Mouse (Mus musculus) layer of hippocampus, adult 9-11 months (tissue): ENCODE results near the gene Vamp1.
A peak's percentile ranks its signal among the peaks of the same experiment; 100 is the strongest.

Source experiments
- DNase-seq: peaks from one replicate; pipeline ENCODE4 v3.0.0; 2022

Gene Vamp1

DNA sequence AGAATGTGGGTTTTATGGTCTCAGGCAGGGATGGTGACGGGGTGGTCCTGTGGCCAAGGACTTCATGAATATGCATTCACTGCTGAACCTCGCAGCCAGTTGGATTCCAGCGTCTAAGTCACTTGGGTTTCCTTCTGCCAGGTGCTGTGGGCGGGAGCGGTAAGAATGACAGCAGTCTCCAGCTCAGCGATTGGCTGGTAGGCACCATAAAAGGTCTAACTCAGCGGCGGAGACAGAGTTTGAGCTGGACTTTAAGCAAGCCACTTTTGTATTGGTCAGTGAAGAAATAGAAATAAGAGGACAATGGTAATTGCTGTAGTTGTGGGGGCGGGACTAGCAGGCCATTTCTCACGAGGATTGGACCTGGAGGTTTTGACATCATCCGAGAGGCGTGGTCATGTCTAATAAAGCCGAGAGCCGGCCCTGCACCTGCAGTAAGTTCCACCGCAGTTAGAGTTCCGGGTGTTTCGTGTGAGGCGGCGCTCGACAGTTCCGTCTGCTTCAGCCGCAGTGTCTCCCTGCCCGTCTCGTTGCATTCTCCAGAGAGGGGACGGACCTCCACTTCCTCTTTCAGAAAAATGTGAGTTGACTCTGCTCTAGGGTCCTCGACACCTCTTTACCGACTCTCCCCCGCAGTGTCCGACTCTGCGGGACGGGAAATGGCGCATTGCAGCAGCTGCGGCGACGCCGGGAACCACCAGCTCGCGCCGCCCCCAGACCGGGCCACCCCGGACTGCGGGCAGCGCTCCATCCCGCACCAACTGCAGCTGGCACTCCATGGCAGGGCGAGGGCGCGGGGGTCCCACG lies at the start of gene Vamp1:
TSS of gene Vamp1 (plus strand) at position 404 of the 807 bp plus-strand sequence.
- DNase-seq, result peak; percentile 98

DNA sequence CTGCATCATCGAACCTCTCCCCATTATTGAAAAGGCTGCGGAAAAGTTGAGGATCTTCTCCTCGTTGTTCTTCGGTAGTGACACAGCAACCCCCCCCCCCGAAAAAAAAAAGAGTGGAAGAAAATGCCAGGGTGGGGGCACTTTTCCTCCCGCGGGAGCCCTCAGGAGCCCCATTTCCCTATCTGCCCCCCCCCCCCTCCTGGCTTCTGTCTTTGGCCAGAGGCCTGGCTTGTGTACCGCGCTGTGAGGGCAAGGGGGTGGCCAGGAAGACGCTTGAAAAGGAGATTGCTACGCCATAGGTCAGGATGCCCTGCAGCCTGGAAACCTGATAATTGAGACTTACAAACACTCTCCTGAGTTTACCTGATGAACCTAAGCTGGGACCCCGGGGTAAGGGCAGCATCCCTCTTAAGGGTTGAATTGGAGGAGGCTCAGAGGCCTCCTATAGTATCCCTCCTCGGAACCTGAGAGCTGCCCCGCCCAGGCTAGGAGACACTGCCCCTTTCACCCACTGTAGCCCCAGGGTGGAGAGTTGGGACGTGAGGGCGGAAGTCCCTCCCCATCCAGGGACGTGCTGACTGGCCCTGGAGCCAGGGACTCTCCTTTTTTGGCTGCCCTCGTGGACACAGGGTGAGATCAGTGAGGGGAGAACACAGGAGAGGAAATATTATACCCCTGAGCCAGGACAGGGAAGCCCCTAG lies 49.1 kb upstream of the Vamp1 start, which contains the start of gene Gapdh:
TSS of gene Gapdh (minus strand) at position 417 of the 701 bp plus-strand sequence.
- DNase-seq, result no peak

DNA sequence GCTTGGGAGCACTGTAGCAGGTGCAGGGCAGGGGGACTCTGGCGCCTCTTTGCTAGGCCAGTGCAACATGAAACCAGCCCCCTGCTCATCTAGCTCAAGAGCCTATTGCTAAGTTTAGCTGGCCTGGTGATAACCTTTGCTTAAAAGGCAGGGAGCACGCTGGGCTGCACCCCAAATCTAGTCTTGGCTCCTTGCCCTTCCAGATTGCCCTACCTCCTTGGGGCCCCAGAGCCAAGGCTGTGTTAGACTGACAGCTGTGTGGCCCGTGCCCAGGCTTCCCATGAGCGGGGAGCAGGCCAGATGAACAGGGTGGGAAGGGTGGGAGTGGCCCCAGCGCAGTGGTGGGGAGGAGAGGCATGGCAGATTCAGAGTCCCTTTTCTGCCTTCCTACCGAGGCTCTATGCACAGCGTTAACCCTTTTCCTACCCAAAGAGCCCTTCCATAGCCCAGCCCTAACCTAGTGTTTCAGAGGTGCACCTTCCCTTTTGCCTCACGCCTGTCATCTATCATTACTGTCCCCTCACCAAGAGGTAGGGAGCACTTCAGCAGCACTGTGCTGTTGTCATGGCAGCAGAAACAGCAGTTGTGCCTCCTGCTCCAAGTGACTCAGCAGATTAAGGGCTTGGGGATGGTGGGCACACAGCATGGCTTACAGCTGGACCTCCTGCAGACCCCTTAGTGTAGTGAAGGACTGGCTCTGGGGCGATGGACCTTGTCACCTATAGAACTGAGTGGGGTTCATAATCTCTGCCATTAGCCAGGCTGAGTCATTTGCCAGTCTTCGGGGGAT lies 48.3 kb upstream of the Vamp1 start:
- no peak for DNase-seq

DNA sequence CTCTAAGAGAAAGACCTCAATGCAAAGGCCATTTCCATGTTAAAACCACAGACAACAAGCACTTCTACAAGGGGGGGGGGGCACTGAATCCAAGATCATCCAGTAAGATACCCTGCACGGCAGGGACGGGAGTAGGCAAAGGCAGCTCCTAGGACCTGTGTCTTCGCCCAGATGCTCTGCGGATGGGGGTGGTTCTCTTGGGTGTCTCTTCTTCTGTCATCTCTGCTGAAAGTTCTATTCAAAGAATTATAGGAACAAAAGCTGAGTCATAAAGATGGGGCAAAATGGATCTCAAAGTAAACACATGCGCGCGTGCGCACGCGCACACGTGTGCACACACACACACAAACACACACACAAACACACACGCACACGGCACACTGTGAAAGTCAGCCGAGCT lies 47.3 kb upstream of the Vamp1 start:
- no peak for DNase-seq

DNA sequence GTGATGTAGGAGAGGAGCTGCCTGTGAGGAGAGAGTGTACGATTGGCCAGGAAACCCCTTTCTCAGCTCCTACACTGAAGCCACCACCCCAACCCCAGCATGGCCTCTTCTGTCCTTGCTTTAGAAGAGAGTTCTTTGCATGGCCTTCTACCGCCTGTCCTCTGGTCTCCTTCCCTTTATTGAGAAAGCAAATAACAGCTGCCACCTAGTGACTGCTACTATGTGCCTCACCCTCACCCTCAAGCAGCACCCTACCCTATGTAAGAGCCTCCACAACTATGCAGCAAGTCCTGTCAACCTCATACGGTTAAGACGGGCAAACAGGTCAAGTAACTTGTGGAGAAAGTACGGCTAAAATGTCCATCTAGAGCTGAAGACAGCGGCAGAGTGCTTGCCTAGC lies 45.2 kb upstream of the Vamp1 start:
- DNase-seq, result no peak

DNA sequence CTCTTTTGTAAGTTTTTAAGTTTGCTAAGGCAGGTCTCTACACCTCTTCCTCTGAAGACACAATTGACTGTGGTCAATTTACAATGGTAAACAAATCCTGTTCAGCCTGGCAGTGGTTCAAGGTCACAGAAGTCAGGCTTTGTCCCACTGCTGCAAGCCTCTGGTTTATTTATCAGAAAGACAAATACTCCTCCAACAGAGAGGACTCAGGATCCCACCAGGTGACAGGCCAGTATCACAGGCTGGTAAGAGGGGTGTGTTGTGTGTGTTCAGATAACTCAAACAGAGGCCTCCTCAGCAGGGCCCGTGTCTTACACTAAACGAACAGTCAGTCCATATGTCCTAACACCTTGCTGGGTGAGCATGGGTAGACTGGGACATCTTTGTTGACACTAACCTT lies 42.9 kb upstream of the Vamp1 start:
- no peak for DNase-seq

DNA sequence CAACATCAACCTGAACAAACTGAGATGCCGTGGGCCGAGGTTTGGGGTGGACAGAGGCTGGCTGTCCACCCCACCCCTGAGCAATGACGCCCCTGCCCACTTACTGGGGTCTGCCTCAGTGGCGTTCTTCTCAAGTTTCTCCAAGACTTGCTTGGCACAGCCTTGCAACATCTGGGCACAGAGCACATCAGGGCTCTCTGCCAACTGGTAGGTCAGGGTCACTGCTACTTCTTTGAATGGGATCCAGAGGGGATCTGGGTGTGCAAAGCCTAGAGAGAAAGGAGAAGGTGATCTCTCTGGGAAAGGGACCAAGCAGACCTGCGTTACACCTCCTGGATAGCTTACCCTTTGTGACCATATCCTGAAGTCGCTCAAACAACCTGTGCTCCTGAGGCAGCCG lies 42.1 kb upstream of the Vamp1 start:
- DNase-seq, result no peak

DNA sequence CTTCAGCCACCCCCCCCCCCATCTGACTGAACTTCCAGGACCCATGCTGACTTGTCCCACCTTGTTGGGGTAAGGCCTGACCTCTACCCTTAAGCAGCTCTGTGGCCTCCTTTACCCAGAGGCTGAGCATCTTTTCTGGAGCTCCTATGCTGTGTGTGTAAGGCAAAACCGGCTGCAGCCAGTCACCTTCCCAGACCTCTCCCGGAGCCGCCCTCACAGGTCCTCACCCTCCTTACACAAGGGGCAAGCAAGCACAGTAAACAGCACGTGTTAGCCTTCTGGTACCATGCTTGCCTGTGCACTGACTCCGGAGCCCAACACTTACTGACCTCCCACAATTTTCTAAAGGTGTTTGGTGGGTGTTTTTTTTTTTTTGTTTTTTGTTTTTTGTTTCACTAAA lies 39.9 kb upstream of the Vamp1 start:
- no peak for DNase-seq

DNA sequence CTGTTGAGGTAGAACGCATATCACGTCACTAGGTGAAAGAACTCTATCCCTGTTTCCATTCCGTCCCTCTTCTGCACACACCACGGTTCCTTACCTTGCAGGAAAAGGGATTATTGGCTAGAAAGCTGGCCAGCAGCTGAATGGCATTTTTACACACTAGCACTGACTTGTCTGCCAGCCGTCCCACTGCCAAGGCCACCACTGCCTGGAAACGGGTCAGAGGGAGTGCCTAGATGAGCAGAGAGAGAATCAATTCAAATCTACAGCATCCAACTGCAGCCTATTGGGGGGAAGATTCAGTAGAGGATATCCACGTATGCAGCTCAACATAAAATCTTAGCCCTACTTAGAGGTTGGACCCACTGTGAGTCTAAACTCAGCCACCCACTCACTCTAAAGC lies 35.8 kb upstream of the Vamp1 start:
- no peak for DNase-seq

DNA sequence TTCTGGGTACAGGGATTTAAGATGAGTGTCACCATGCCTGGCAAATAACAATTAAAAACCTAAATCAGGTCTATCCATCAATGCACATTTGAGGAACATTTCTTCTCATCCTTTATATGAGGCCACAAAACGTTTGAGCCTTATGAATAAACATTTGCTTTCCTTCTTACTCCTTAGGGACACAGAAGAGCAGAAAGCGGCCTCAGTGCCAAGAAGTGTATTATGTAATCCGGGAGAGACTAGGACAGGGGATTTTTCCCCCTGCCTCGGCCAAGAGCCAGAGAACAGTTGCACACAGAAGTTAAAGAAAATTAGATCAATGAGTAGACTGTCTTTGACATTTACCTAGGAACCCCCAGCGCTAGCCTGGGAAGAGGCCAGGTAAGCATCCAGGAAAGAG lies 33.2 kb upstream of the Vamp1 start:
- DNase-seq, result no peak

DNA sequence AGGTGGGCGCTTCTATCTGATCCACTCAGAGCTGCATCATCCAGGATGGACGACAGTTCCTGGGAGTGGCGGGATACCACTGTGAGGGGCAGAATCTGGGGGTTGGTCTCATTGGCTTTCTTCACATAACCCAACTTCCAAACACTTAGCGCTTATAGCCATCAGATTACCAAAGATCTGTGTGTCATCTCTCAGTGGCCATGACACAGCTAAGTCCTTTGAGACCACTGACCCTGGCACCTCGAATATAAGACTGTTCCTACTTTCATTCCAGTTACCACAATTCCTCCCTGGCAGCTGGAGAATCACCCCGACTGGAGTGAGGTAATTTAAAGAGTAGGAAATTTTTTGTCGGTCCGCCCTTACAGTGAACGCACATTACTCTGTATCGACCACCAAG lies 29.1 kb upstream of the Vamp1 start:
- DNase-seq, result no peak

DNA sequence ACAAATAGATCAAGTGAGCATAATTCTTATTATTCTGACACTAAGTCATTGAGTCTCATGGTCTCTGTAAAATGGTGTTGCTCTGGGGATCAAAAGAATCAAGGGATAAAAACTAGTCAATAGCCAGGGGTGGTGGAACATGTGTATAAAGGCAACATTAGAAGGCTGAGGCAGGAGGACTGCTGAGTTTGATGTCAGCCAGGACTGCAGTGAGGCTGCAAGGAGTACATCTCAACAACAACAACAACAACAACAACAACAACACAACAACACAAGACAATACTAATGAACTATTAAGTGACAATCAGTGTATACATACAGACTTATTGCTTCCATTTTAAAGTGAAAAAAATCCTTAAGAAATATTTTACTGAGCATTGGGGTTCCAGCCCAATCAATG lies 24.5 kb upstream of the Vamp1 start:
- no peak for DNase-seq

DNA sequence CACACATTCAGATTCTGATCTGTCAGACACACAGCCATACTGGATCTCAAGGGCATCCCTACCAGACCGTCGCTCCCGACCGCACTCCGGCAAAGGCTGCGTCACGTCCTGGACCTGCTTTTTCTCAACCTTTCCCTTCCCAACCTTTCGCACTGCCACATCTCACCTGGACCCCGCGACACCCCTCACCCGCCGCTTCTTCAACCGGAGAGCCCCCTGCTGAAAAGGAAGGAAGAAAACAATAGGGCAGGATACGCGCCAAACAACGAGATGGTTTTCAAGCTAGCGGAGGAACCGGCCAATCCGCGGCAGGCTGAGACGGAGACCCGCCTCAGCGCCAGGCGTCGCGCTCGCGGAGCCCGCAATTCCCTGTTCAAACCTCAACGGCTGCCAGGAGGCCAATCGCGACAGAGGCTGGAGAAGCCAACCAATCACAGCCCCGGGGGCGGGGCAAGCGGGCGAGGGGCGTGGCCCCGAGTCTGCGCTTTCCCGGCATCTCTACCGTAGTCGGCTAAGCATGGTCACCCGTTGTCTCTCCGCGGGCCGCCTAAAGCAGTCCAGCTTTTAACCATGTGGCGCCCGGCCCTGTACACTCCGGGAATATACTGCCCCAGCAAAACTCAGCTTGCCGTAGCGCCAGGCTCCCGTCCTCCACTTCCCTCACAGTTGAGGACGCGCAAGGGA lies 23.9 kb upstream of the Vamp1 start, which contains the start of the genes Ncapd2 and Mrpl51:
TSS of gene Ncapd2 (minus strand) at position 370 of the 684 bp plus-strand sequence.
TSS of gene Mrpl51 (plus strand) at position 470 of the 684 bp plus-strand sequence.
- peak; percentile 97 for DNase-seq

DNA sequence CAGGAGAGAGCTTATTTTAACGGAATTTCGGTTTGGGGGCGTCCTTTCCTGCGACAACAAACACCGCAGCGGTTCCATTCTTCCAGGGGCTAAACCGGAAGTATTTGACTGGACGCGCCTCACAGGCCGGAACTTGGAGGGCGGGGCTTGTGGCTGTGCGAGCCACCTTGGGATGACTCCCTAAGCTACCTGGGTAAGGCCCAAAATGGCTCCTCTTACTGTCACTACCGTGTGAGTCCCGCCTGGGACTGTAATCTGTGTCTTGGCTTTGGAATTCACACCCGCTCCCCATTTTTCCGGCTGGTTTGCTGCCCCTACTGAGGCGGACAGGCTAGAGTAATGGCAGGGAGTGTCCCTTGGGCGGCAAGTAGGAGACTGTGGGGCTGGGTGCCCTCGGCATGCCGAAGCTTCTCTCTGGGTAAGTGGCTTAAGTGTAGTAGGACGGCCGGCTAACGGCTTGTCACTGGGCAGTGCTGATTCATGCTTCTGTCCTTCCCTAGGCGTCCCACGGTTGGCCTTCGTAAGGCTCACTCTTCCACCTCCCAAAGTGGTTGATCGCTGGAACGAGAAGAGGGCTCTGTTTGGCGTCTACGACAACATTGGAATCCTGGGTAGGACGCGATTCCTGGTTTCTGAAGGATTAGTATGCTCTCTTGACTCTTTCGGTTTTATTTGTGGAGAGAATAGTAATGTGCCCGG lies 23.2 kb upstream of the Vamp1 start:
- DNase-seq, result peak; percentile 93

DNA sequence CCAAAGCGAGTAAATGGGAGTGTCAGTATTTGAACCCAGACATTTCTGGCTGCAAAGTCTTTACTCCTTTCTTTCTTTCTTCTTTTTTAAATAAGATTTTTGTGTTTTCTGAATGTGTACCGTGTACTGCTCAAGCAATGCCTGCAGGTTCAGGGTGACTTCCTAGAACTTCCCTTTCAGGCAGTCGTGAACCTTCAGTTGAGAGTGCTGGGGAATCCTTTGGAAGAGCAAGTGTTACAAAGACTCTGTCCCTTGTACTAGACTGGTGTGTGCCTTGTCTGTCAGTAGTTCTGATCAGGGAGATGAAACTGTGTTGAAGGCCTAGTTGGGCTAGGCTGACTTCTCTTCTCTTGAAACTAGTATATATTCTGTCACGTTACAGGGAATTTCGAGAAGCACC lies 22.5 kb upstream of the Vamp1 start:
- no peak for DNase-seq

DNA sequence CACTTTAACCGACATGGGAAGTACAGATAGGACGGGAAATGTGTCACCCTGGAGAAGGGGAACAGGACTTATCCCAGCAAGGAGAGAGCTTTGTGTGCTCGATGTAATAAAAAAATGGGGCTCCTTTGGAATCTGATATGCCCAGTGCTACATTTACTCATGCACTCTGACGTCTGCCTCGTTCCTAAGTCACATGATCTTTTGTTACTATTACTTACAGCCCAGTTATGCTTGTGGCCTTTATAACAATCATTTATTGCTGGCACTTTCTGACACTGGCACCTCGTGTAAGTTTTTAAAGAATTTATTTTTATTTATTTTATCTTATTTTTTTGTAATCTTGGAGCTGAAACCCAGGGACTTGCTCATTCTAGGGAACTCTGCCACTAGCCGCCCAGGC lies 22.0 kb upstream of the Vamp1 start:
- DNase-seq, result no peak

DNA sequence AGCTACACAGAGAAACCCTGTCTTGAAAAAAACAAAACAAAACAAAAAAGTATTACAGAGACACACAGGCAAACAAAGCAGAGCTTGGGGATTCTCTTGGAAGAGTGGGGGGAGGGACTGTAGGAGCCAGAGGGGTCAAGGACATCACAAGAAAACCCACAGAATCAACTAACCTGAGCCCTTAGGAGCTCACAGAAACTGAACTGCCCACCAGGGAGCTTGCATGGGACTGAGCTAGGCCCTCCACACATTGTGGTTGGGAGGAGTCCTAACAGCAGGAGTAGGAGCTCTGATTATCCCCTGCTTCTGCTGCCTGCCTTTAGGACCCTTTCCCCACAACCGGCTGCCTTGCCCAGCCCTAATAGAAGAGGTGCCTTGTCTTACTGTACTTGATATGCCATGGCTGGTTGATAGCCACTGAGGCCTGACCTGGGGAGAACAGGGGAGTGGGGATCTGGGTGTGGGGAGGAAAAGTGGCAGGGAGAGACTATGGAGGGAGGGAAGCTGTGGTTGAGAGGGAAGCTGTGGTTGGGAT lies 19.7 kb upstream of the Vamp1 start:
- no peak for DNase-seq

DNA sequence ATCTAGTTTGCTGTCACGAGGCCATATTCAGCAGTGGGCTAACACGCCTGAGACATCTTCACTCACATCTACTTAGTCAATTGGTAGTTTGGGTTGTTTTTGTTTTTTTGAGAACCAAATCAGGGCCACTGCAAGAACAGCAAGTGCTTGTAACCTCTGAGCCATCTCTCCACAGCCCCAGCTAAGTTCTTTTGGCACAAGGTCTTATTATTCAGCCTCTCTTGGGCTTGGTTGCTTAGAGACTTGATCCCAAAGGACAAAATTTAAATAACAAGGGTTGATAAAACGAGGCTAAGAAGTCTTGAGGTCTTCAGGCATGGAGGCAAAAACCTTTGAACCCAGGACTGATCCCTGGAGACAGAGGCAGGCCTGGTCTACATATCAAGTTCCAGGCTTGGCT lies 19.1 kb upstream of the Vamp1 start:
- DNase-seq, result no peak

DNA sequence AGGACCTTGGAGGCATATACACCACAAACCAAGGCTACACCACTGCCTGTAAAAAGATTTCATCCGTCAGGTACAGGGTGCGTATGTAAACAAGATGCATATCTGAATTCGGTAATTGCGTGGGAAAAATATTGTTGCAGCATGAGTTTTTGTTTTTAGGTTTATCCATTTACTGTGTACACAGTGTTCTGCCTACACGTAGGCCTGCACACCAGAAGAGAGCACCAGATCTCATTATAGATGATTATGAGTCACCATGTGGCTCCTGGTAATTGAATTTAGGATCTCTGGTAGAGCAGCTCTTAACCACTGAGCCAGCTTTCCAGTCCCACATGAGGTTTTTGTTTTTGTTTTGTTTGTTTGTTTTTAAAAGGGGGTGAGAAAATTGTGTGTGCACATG lies 18.2 kb upstream of the Vamp1 start:
- no peak for DNase-seq

DNA sequence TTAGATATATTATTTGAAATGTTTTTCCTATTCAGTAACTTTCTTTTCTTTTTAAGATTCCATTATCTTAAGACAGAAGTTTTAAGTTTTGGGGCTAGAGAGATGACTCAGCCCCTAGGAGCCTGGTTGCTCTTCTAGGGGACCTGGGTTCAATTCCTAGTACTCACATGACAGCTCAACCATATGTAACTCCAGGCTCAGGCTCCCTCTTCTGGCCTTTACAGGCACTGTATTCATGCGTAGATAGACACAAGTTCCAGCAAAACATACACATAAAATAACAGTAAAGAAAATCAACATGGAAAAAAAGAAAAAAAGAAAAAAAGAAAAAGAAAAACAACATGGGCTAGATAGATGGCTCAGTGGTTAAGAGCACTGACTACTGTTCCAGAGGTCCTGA lies 4.9 kb upstream of the Vamp1 start:
- no peak for DNase-seq

DNA sequence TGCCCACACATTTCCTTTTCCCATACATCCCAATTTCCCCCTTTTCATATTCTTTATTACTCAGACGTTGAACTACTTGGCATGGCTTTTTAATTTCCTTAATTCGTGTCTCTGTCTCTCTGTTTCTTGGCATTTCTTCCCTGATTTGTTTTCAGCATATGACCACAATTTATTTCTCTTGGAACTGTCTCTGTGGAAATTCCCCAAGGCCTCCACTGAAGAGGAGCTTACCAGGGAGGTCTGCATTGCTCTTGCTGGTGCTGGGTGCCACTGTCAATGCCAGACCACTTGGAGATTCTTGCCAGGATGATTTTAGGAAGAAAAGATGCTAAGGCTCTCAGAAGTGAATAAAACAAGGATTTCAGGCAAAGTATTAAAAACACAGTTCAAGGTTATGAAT lies 2.7 kb upstream of the Vamp1 start:
- no peak for DNase-seq

DNA sequence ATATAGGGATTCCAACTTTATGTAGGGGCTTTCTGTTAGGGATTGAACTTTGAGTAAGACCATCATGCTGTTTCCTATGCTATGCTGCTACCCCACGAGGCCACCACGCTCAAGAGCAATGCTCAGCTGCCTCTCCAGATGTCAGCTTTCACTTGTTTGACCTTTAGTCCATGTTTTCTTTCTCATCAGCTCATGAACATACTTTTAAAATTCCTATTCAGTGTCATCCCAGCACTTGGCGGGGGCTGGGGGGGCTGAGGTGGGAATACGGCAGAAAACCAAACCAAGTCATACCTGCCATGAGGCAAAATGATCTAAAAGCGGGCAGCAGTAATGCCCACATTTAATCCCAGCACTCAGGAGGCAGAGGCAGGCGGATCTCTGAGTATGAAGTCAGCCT lies 2.2 kb upstream of the Vamp1 start:
- no peak for DNase-seq
